Mouse (Mus musculus): ENCODE data around the gene Trpm5. TPM values are rescaled to one million over a fixed set of nuclear protein-coding genes. Genes with fewer than 3 reads are reported as not detected.
A peak's percentile ranks its signal among the peaks of the same experiment; 100 is the strongest.

The Trpm5 gene
- polyA plus RNA-seq, 1 experiment from 2014 or later: 1.2 TPM

- 62% methylated on average over 1 of the region's 1 CpGs for WGBS
- no peaks in the 10 kb centered on the region for H3K36me3 ChIP-seq
- no peak overlapping the region for H3K9ac ChIP-seq (replicated peaks)
- H3K9me3 ChIP-seq: no peaks in the 10 kb centered on the region
- H3K4me3 ChIP-seq (replicated peaks): no peak overlapping the region
- H3K27ac ChIP-seq: no peak overlapping the region
- H3K4me1 ChIP-seq (replicated peaks): no peaks in the 10 kb centered on the region
- H3K4me2 ChIP-seq (replicated peaks): no peak overlapping the region
- 0 out of 2 replicates have a peak, but pooled peaks cover 3% of the 10 kb centered on the region for H3K27me3 ChIP-seq
- ATAC-seq: no peak
These were observed 1.1 kb upstream of the Trpm5 start for GRCm38 (mm10) chr7:143095554-143095907.

GRCm38 (mm10) chr7:143093847-143094246 is 595 bp downstream of the Trpm5 start:
- H3K27me3 ChIP-seq: 0 out of 2 replicates have a peak, but pooled peaks cover 6% of the 10 kb centered on the region
- H3K9ac ChIP-seq (replicated peaks): no peak overlapping the region

GRCm38 (mm10) chr7:143087070-143087579 is 7.3 kb downstream of the Trpm5 start:
- ATAC-seq: peak; percentile 69
- WGBS: 33% methylated on average over 4 of the region's 4 CpGs
- no peak overlapping the region for H3K4me2 ChIP-seq (replicated peaks)

More at GRCm38 (mm10) chr7:143093847-143094246, 595 bp downstream of the Trpm5 start:
- H3K9me3 ChIP-seq: no peaks in the 10 kb centered on the region
- no peak overlapping the region for H3K4me2 ChIP-seq (replicated peaks)
- 76% methylated on average over 3 of the region's 3 CpGs for WGBS
- no peak overlapping the region for H3K4me3 ChIP-seq (replicated peaks)
- no peak for ATAC-seq
- no peaks in the 10 kb centered on the region for H3K4me1 ChIP-seq (replicated peaks)
- no peak overlapping the region for H3K27ac ChIP-seq
- H3K36me3 ChIP-seq: no peaks in the 10 kb centered on the region

GRCm38 (mm10) chr7:143086366-143086765 is 8.1 kb downstream of the Trpm5 start:
- Histone ChIP-seq H3K9me3 (no peaks in the 10 kb centered on the region), H3K9ac (replicated peaks) (no peak overlapping the region), H3K36me3 (no peaks in the 10 kb centered on the region), H3K4me3 (replicated peaks) (no peak overlapping the region), H3K27me3 (peaks cover 8% of the 10 kb centered on the region; the same call in 1 of the 2 replicates), H3K27ac (no peak overlapping the region), H3K4me1 (replicated peaks) (no peaks in the 10 kb centered on the region), H3K4me2 (replicated peaks) (no peak overlapping the region)
- WGBS: 52% methylated on average over 2 of the region's 2 CpGs
- ATAC-seq: no peak

More at GRCm38 (mm10) chr7:143087070-143087579, 7.3 kb downstream of the Trpm5 start:
- Histone ChIP-seq H3K4me3 (replicated peaks) (no peak overlapping the region), H3K36me3 (no peaks in the 10 kb centered on the region), H3K9ac (replicated peaks) (no peak overlapping the region), H3K27ac (no peak overlapping the region), H3K27me3 (peaks cover 8% of the 10 kb centered on the region; the same call in 1 of the 2 replicates), H3K4me1 (replicated peaks) (no peaks in the 10 kb centered on the region), H3K9me3 (no peaks in the 10 kb centered on the region)

GRCm38 (mm10) chr7:143083708-143084107 is 10.7 kb downstream of the Trpm5 start:
- H3K9ac ChIP-seq (replicated peaks): no peak overlapping the region
- H3K9me3 ChIP-seq: no peaks in the 10 kb centered on the region
- WGBS: 83% methylated on average over 2 of the region's 2 CpGs
- H3K27me3 ChIP-seq: peaks cover under 1% of the 10 kb centered on the region; the same call in 1 of the 2 replicates
- H3K4me3 ChIP-seq (replicated peaks): no peak overlapping the region
- no peak for ATAC-seq
- no peak overlapping the region for H3K27ac ChIP-seq
- H3K36me3 ChIP-seq: no peaks in the 10 kb centered on the region
- H3K4me2 ChIP-seq (replicated peaks): no peak overlapping the region
- H3K4me1 ChIP-seq (replicated peaks): no peaks in the 10 kb centered on the region

GRCm38 (mm10) chr7:143082024-143082423 is 12.4 kb downstream of the Trpm5 start:
- Histone ChIP-seq H3K36me3 (no peaks in the 10 kb centered on the region), H3K4me3 (replicated peaks) (no peak overlapping the region), H3K27ac (no peak overlapping the region), H3K9me3 (no peaks in the 10 kb centered on the region), H3K4me2 (replicated peaks) (no peak overlapping the region), H3K4me1 (replicated peaks) (no peaks in the 10 kb centered on the region), H3K27me3 (no peaks in the 10 kb centered on the region; the same call in 1 of the 2 replicates), H3K9ac (replicated peaks) (no peak overlapping the region)
- 65% methylated on average over 6 of the region's 6 CpGs for WGBS
- ATAC-seq: no peak

GRCm38 (mm10) chr7:143077351-143077750 is 17.1 kb downstream of the Trpm5 start:
- H3K4me3 ChIP-seq (replicated peaks): no peak overlapping the region
- no peak for ATAC-seq
- H3K9ac ChIP-seq (replicated peaks): no peak overlapping the region
- H3K4me1 ChIP-seq (replicated peaks): no peaks in the 10 kb centered on the region
- no peaks in the 10 kb centered on the region for H3K36me3 ChIP-seq
- H3K4me2 ChIP-seq (replicated peaks): no peak overlapping the region
- no peak overlapping the region for H3K27ac ChIP-seq
- 91% methylated on average over 2 of the region's 2 CpGs for WGBS
- no peaks in the 10 kb centered on the region for H3K9me3 ChIP-seq
- no peaks in the 10 kb centered on the region for H3K27me3 ChIP-seq

GRCm38 (mm10) chr7:143075394-143075793 is 19.0 kb downstream of the Trpm5 start:
- Histone ChIP-seq H3K4me1 (replicated peaks) (peaks cover 9% of the 10 kb centered on the region), H3K9ac (replicated peaks) (no peak overlapping the region), H3K36me3 (no peaks in the 10 kb centered on the region; the same call in 1 of the 2 replicates), H3K27me3 (no peaks in the 10 kb centered on the region), H3K9me3 (no peaks in the 10 kb centered on the region), H3K4me3 (replicated peaks) (no peak overlapping the region), H3K4me2 (replicated peaks) (no peak overlapping the region), H3K27ac (no peak overlapping the region)
- 78% methylated on average over 5 of the region's 5 CpGs for WGBS
- no peak for ATAC-seq

GRCm38 (mm10) chr7:143073086-143073485 is 21.4 kb downstream of the Trpm5 start:
- no peak overlapping the region for H3K4me2 ChIP-seq (replicated peaks)
- ATAC-seq: no peak
- H3K27me3 ChIP-seq: no peaks in the 10 kb centered on the region
- H3K4me3 ChIP-seq (replicated peaks): no peak overlapping the region
- no peaks in the 10 kb centered on the region; the same call in 1 of the 2 replicates for H3K36me3 ChIP-seq
- H3K9me3 ChIP-seq: no peaks in the 10 kb centered on the region
- no peak overlapping the region for H3K27ac ChIP-seq
- no peak overlapping the region for H3K9ac ChIP-seq (replicated peaks)
- 83% methylated on average over 1 of the region's 1 CpGs for WGBS
- H3K4me1 ChIP-seq (replicated peaks): peaks cover 22% of the 10 kb centered on the region

- no peaks in the 10 kb centered on the region for H3K9me3 ChIP-seq
- no peak overlapping the region for H3K27ac ChIP-seq
- no peak overlapping the region for H3K4me3 ChIP-seq (replicated peaks)
- no peak overlapping the region for H3K9ac ChIP-seq (replicated peaks)
- peaks cover 4% of the 10 kb centered on the region; the same call in 1 of the 2 replicates for H3K36me3 ChIP-seq
- H3K4me2 ChIP-seq (replicated peaks): no peak overlapping the region
- WGBS: 84% methylated on average over 5 of the region's 5 CpGs
- ATAC-seq: no peak
- no peaks in the 10 kb centered on the region for H3K27me3 ChIP-seq
- peaks cover 26% of the 10 kb centered on the region for H3K4me1 ChIP-seq (replicated peaks)
These were observed 21.8 kb downstream of the Trpm5 start for GRCm38 (mm10) chr7:143072605-143073004.

- 85% methylated on average over 10 of the region's 10 CpGs for WGBS
These were observed 23.9 kb downstream of the Trpm5 start for GRCm38 (mm10) chr7:143070506-143071070.

GRCm38 (mm10) chr7:143069751-143070400 is 24.6 kb downstream of the Trpm5 start:
- Histone ChIP-seq H3K36me3 (peaks cover 31% of the 10 kb centered on the region), H3K4me1 (replicated peaks) (peaks cover 29% of the 10 kb centered on the region), H3K4me2 (replicated peaks) (peak overlapping the region; percentile 100), H3K27ac (peak overlapping the region; percentile 88), H3K9ac (replicated peaks) (peak overlapping the region; percentile 93), H3K4me3 (replicated peaks) (peak overlapping the region; percentile 91), H3K9me3 (no peaks in the 10 kb centered on the region), H3K27me3 (no peaks in the 10 kb centered on the region)
- 10% methylated on average over 30 of the region's 30 CpGs for whole genome bisulfite sequencing
- no peak for ATAC-seq

More at GRCm38 (mm10) chr7:143070506-143071070, 23.9 kb downstream of the Trpm5 start:
- no peak for ATAC-seq
- Histone ChIP-seq H3K9ac (replicated peaks) (peak overlapping the region; percentile 93), H3K27ac (no peak overlapping the region), H3K27me3 (no peaks in the 10 kb centered on the region), H3K4me2 (replicated peaks) (peak overlapping the region; percentile 100), H3K4me3 (replicated peaks) (peak overlapping the region; percentile 91), H3K9me3 (no peaks in the 10 kb centered on the region), H3K4me1 (replicated peaks) (peaks cover 29% of the 10 kb centered on the region), H3K36me3 (peaks cover 24% of the 10 kb centered on the region)
